Mouse (Mus musculus): ENCODE data around the gene Gcnt4.

GRCm38 (mm10) chr13:96971861-96972282 lies 47.4 kb downstream of the Gcnt4 start:
- no peak for TF ChIP-seq POLR2A (IDR thresholded peaks at IDR 0.05; ENCODE audit: insufficient read depth, low read depth, low read length)
- TF ChIP-seq CTCF (IDR thresholded peaks at IDR 0.05; ENCODE audit: insufficient read depth, low read depth, low read length) = no peak
